Mouse (Mus musculus): ENCODE measurements around the gene Mus81. TPM values are rescaled to one million over a fixed set of nuclear protein-coding genes. Genes with fewer than 3 reads are reported as not detected.
A peak's percentile ranks its signal among the peaks of the same experiment; 100 is the strongest.

Mus81 gene
- polyA plus RNA-seq, 1 experiment from 2014 or later = 60.5 TPM

- ATAC-seq = peak; percentile 31; the same call in 1 of the 2 replicates
- Histone ChIP-seq H3K27me3 (replicated peaks; ENCODE audit: control insufficient read depth, insufficient read depth, low read length) (no peaks in the 10 kb centered on the region), H3K4me3 (replicated peaks; ENCODE audit: low read length) (peak overlapping the region; percentile 57), H3K4me1 (replicated peaks; ENCODE audit: control insufficient read depth, insufficient read depth, low read length) (peaks cover 21% of the 10 kb centered on the region), H3K27ac (ENCODE audit: low read length) (peak overlapping the region; percentile 30; the same call in 1 of the 2 replicates), H3K9ac (replicated peaks; ENCODE audit: low read depth, low read length) (peak overlapping the region; percentile 81), H3K4me2 (ENCODE audit: low read length) (peak overlapping the region; percentile 96), H3K36me3 (ENCODE audit: control insufficient read depth, insufficient read depth) (no peaks in the 10 kb centered on the region; the same call in 1 of the 2 replicates), H3K9me3 (ENCODE audit: control insufficient read depth, low read length) (no peaks in the 10 kb centered on the region)
- 21% methylated on average over 13 of the region's 13 CpGs for WGBS
Measured at GRCm38 (mm10) chr19:5475069-5475714, 13.0 kb downstream of the Mus81 start.

- H3K36me3 ChIP-seq (ENCODE audit: control insufficient read depth, insufficient read depth) = no peaks in the 10 kb centered on the region; the same call in 1 of the 2 replicates
- WGBS = under 1% methylated on average over 65 of the region's 68 CpGs
- H3K4me3 ChIP-seq (replicated peaks; ENCODE audit: low read length) = peak overlapping the region; percentile 57
- peaks cover 21% of the 10 kb centered on the region for H3K4me1 ChIP-seq (replicated peaks; ENCODE audit: control insufficient read depth, insufficient read depth, low read length)
- no peaks in the 10 kb centered on the region for H3K27me3 ChIP-seq (replicated peaks; ENCODE audit: control insufficient read depth, insufficient read depth, low read length)
- H3K9ac ChIP-seq (replicated peaks; ENCODE audit: low read depth, low read length) = peak overlapping the region; percentile 81
- peak; percentile 37 for ATAC-seq
- peak overlapping the region; percentile 30 for H3K27ac ChIP-seq (ENCODE audit: low read length)
- H3K9me3 ChIP-seq (ENCODE audit: control insufficient read depth, low read length) = no peaks in the 10 kb centered on the region
- peak overlapping the region; percentile 96 for H3K4me2 ChIP-seq (ENCODE audit: low read length)
Measured at GRCm38 (mm10) chr19:5474281-5475068, 13.7 kb downstream of the Mus81 start.

GRCm38 (mm10) chr19:5473720-5474119 is 14.5 kb downstream of the Mus81 start, which contains the start of gene Efemp2:
Gene Efemp2, plus strand, starts transcription at chr19:5473954.
- Histone ChIP-seq H3K27ac (ENCODE audit: low read length) (peak within 1 kb of the TSS; percentile 30), H3K9ac (replicated peaks; ENCODE audit: low read depth, low read length) (peak within 1 kb of the TSS; percentile 81), H3K27me3 (replicated peaks; ENCODE audit: control insufficient read depth, insufficient read depth, low read length) (no peaks in the 10 kb centered on the region), H3K4me3 (replicated peaks; ENCODE audit: low read length) (peak within 1 kb of the TSS; percentile 57), H3K4me1 (replicated peaks; ENCODE audit: control insufficient read depth, insufficient read depth, low read length) (peaks cover 21% of the 10 kb centered on the region), H3K36me3 (ENCODE audit: control insufficient read depth, insufficient read depth) (no peaks in the 10 kb centered on the region; the same call in 1 of the 2 replicates), H3K9me3 (ENCODE audit: control insufficient read depth, low read length) (no peaks in the 10 kb centered on the region), H3K4me2 (ENCODE audit: low read length) (peak within 1 kb of the TSS; percentile 96)
- ATAC-seq = peak; percentile 55
- under 1% methylated on average over 22 of the region's 22 CpGs for WGBS

- Histone ChIP-seq H3K4me1 (replicated peaks; ENCODE audit: control insufficient read depth, insufficient read depth, low read length) (peaks cover 21% of the 10 kb centered on the region), H3K4me2 (ENCODE audit: low read length) (no peak overlapping the region), H3K9ac (replicated peaks; ENCODE audit: low read depth, low read length) (no peak overlapping the region), H3K27me3 (replicated peaks; ENCODE audit: control insufficient read depth, insufficient read depth, low read length) (no peaks in the 10 kb centered on the region), H3K36me3 (ENCODE audit: control insufficient read depth, insufficient read depth) (no peaks in the 10 kb centered on the region), H3K9me3 (ENCODE audit: control insufficient read depth, low read length) (no peaks in the 10 kb centered on the region), H3K4me3 (replicated peaks; ENCODE audit: low read length) (no peak overlapping the region), H3K27ac (ENCODE audit: low read length) (no peak overlapping the region)
- ATAC-seq = no peak
- 78% methylated on average over 3 of the region's 3 CpGs for WGBS
Measured at GRCm38 (mm10) chr19:5472857-5473256, 15.3 kb downstream of the Mus81 start.

GRCm38 (mm10) chr19:5471846-5472245 is 16.4 kb downstream of the Mus81 start:
- Histone ChIP-seq H3K27me3 (replicated peaks; ENCODE audit: control insufficient read depth, insufficient read depth, low read length) (no peaks in the 10 kb centered on the region), H3K4me3 (replicated peaks; ENCODE audit: low read length) (no peak overlapping the region), H3K9me3 (ENCODE audit: control insufficient read depth, low read length) (no peaks in the 10 kb centered on the region), H3K4me1 (replicated peaks; ENCODE audit: control insufficient read depth, insufficient read depth, low read length) (peaks cover 21% of the 10 kb centered on the region), H3K9ac (replicated peaks; ENCODE audit: low read depth, low read length) (no peak overlapping the region), H3K27ac (ENCODE audit: low read length) (no peak overlapping the region), H3K36me3 (ENCODE audit: control insufficient read depth, insufficient read depth) (peaks cover 2% of the 10 kb centered on the region; the same call in 1 of the 2 replicates), H3K4me2 (ENCODE audit: low read length) (no peak overlapping the region)
- ATAC-seq = no peak
- WGBS = 50% methylated on average over 5 of the region's 5 CpGs

- Histone ChIP-seq H3K4me3 (replicated peaks; ENCODE audit: low read length) (no peak within 1 kb of the TSS), H3K9me3 (ENCODE audit: control insufficient read depth, low read length) (no peaks in the 10 kb centered on the region), H3K9ac (replicated peaks; ENCODE audit: low read depth, low read length) (no peak within 1 kb of the TSS), H3K36me3 (ENCODE audit: control insufficient read depth, insufficient read depth) (peaks cover 2% of the 10 kb centered on the region; the same call in 1 of the 2 replicates), H3K4me2 (ENCODE audit: low read length) (no peak within 1 kb of the TSS), H3K27ac (ENCODE audit: low read length) (no peak within 1 kb of the TSS), H3K4me1 (replicated peaks; ENCODE audit: control insufficient read depth, insufficient read depth, low read length) (peaks cover 12% of the 10 kb centered on the region), H3K27me3 (replicated peaks; ENCODE audit: control insufficient read depth, insufficient read depth, low read length) (no peaks in the 10 kb centered on the region)
- 59% methylated on average over 5 of the region's 5 CpGs for WGBS
- no peak for ATAC-seq
Measured at GRCm38 (mm10) chr19:5468374-5468773, 19.8 kb downstream of the Mus81 start, which contains the start of gene Ctsw. Gene Ctsw, minus strand, starts transcription at chr19:5468507.

GRCm38 (mm10) chr19:5466916-5467500 is 21.2 kb downstream of the Mus81 start:
- no peak overlapping the region for H3K4me2 ChIP-seq (ENCODE audit: low read length)
- 90% methylated on average over 6 of the region's 6 CpGs for WGBS

GRCm38 (mm10) chr19:5465037-5465436 is 23.2 kb downstream of the Mus81 start:
- no peak overlapping the region for H3K4me2 ChIP-seq (ENCODE audit: low read length)
- H3K27ac ChIP-seq (ENCODE audit: low read length) = no peak overlapping the region
- no peaks in the 10 kb centered on the region for H3K27me3 ChIP-seq (replicated peaks; ENCODE audit: control insufficient read depth, insufficient read depth, low read length)
- H3K4me3 ChIP-seq (replicated peaks; ENCODE audit: low read length) = no peak overlapping the region
- H3K9ac ChIP-seq (replicated peaks; ENCODE audit: low read depth, low read length) = no peak overlapping the region
- ATAC-seq = no peak
- H3K36me3 ChIP-seq (ENCODE audit: control insufficient read depth, insufficient read depth) = peaks cover 4% of the 10 kb centered on the region
- no peaks in the 10 kb centered on the region for H3K9me3 ChIP-seq (ENCODE audit: control insufficient read depth, low read length)
- H3K4me1 ChIP-seq (replicated peaks; ENCODE audit: control insufficient read depth, insufficient read depth, low read length) = peaks cover 24% of the 10 kb centered on the region
- 94% methylated on average over 8 of the region's 8 CpGs for WGBS

More at GRCm38 (mm10) chr19:5466916-5467500, 21.2 kb downstream of the Mus81 start:
- H3K9ac ChIP-seq (replicated peaks; ENCODE audit: low read depth, low read length) = no peak overlapping the region
- no peak for ATAC-seq
- H3K4me1 ChIP-seq (replicated peaks; ENCODE audit: control insufficient read depth, insufficient read depth, low read length) = peaks cover 12% of the 10 kb centered on the region
- no peak overlapping the region for H3K4me3 ChIP-seq (replicated peaks; ENCODE audit: low read length)
- peaks cover 4% of the 10 kb centered on the region for H3K36me3 ChIP-seq (ENCODE audit: control insufficient read depth, insufficient read depth)
- H3K27ac ChIP-seq (ENCODE audit: low read length) = no peak overlapping the region
- no peaks in the 10 kb centered on the region for H3K27me3 ChIP-seq (replicated peaks; ENCODE audit: control insufficient read depth, insufficient read depth, low read length)
- H3K9me3 ChIP-seq (ENCODE audit: control insufficient read depth, low read length) = no peaks in the 10 kb centered on the region
